8 mouse cellular contexts compared by ENCODE assay signal in genomic region chr5:140208743-140209409, GRCm38 (mm10).
DNase-seq lines count a peak whose midpoint lies in the region; ATAC-seq and TF ChIP-seq lines count a peak whose summit lies in the region.

No protein-coding gene starts in this region.

- H3K4me2 ChIP-seq in heart, embryonic 11.5 days = peak overlapping the region; percentile 50
- peak overlapping the region; percentile 12; the same call in 1 of the 2 replicates for H3K4me2 ChIP-seq in kidney, embryonic 14.5 days (replicated peaks; ENCODE audit: low read depth, low read length)
- peak overlapping the region; percentile 64 for H3K4me2 ChIP-seq in liver, embryonic 14.5 days (ENCODE audit: low read depth)

- H3K4me3 ChIP-seq in heart, embryonic 11.5 days (ENCODE audit: low read depth, low read length) = no peak overlapping the region
- H3K4me3 ChIP-seq in kidney, embryonic 14.5 days (ENCODE audit: low read length) = no peak overlapping the region
- peak overlapping the region in 1 of 2 experiments; percentile 16; a peak in 1 of 4 replicates for H3K4me3 ChIP-seq in liver, embryonic 14.5 days (ENCODE audit: insufficient read depth in 1 of 2, low read depth in 2 of 2, low read length in 2 of 2)

- H3K9me3 ChIP-seq in heart, embryonic 11.5 days (replicated peaks; ENCODE audit: control insufficient read depth, low read length) = no peaks in the 10 kb centered on the region
- no peaks in the 10 kb centered on the region for H3K9me3 ChIP-seq in kidney, embryonic 14.5 days (ENCODE audit: control insufficient read depth, low read length)
- no peaks in the 10 kb centered on the region for H3K9me3 ChIP-seq in liver, embryonic 14.5 days (ENCODE audit: control insufficient read depth, low read length)

- DNase-seq in cerebellum, postnatal 10 days = peak; percentile 55 to 59
- no peak for DNase-seq in cerebellum, adult 18-20 months
- DNase-seq in embryo, embryonic 9.5 days (ENCODE audit: extremely low spot score) = peak; percentile 38
- peak; percentile 66 to 75 (median 69) for DNase-seq in liver, embryonic 14.5 days (ENCODE audit: low read depth in 3 of 3, low spot score in 3 of 3)
- DNase-seq in naive thymus-derived CD4-positive, alpha-beta T cell, adult 2 months (ENCODE audit: low read depth) = peak; percentile 84
- DNase-seq in thymus, adult 18-20 months = peak; percentile 90 to 94

- H3K36me3 ChIP-seq in heart, embryonic 11.5 days (ENCODE audit: control insufficient read depth, insufficient read depth, low read length) = no peaks in the 10 kb centered on the region
- no peaks in the 10 kb centered on the region for H3K36me3 ChIP-seq in kidney, embryonic 14.5 days (ENCODE audit: control insufficient read depth, insufficient read depth, low read length)
- H3K36me3 ChIP-seq in liver, embryonic 14.5 days (replicated peaks; ENCODE audit: control insufficient read depth, insufficient read depth, low read depth) = no peaks in the 10 kb centered on the region

- peak; percentile 84 for ATAC-seq in heart, embryonic 11.5 days (replicated peaks; ENCODE audit: insufficient number of reproducible peaks, low FRiP score, low TSS enrichment)
- ATAC-seq in kidney, embryonic 14.5 days (ENCODE audit: low FRiP score, low TSS enrichment) = peak; percentile 86
- ATAC-seq in liver, embryonic 14.5 days (ENCODE audit: insufficient read depth) = peak; percentile 99

- no peaks in the 10 kb centered on the region for H3K27me3 ChIP-seq in heart, embryonic 11.5 days (ENCODE audit: control insufficient read depth, insufficient read depth, low read length)
- H3K27me3 ChIP-seq in kidney, embryonic 14.5 days (ENCODE audit: control insufficient read depth, insufficient read depth, low read length) = no peaks in the 10 kb centered on the region
- no peaks in the 10 kb centered on the region for H3K27me3 ChIP-seq in liver, embryonic 14.5 days (ENCODE audit: control insufficient read depth, insufficient read depth, low read length)

- H3K4me1 ChIP-seq in heart, embryonic 11.5 days (ENCODE audit: control insufficient read depth, insufficient read depth, low read length) = peaks cover 22% of the 10 kb centered on the region
- peaks cover 16% of the 10 kb centered on the region for H3K4me1 ChIP-seq in kidney, embryonic 14.5 days (ENCODE audit: control insufficient read depth, insufficient read depth, low read length)
- peaks cover 18 to 28% of the 10 kb centered on the region in 2 experiments for H3K4me1 ChIP-seq in liver, embryonic 14.5 days (replicated peaks; ENCODE audit: control insufficient read depth in 2 of 2, insufficient read depth in 2 of 2, low read length in 1 of 2)

- H3K9ac ChIP-seq in heart, embryonic 11.5 days (ENCODE audit: low read depth, low read length) = no peak overlapping the region
- H3K9ac ChIP-seq in kidney, embryonic 14.5 days (ENCODE audit: low read depth, low read length) = peak overlapping the region; percentile 0; the same call in 1 of the 2 replicates
- H3K9ac ChIP-seq in liver, embryonic 14.5 days (replicated peaks) = peak overlapping the region; percentile 53

- peak; percentile 78 for TF ChIP-seq EP300 in liver, embryonic 14.5 days (IDR thresholded peaks at IDR 0.05; ENCODE audit: low read depth)

- WGBS in heart, embryonic 11.5 days (ENCODE audit: insufficient replicate concordance) = 31% methylated on average over 19 of the region's 19 CpGs
- 22% methylated on average over 19 of the region's 19 CpGs for WGBS in kidney, embryonic 14.5 days
- WGBS in liver, embryonic 14.5 days (ENCODE audit: insufficient replicate concordance) = 7% methylated on average over 19 of the region's 19 CpGs

- H3K27ac ChIP-seq in heart, embryonic 11.5 days (ENCODE audit: low read depth, low read length) = peak overlapping the region; percentile 82
- peak overlapping the region; percentile 69 for H3K27ac ChIP-seq in kidney, embryonic 14.5 days (ENCODE audit: low read depth, low read length)
- H3K27ac ChIP-seq in liver, embryonic 14.5 days = peak overlapping the region; percentile 73

- peak; percentile 40 for TF ChIP-seq CTCF in liver, embryonic 14.5 days (IDR thresholded peaks at IDR 0.05; ENCODE audit: low read depth)

Comparison
In these comparisons a context has a peak if more than half of its experiments do, and no peak if none do; other contexts are left out.
1. DNase-seq: peak in cerebellum, postnatal 10 days (2 of 2), embryo, embryonic 9.5 days (single experiment), liver, embryonic 14.5 days (3 of 3), naive thymus-derived CD4-positive, alpha-beta T cell, adult 2 months (single experiment) and thymus, adult 18-20 months (2 of 2); none in cerebellum, adult 18-20 months (0 of 2).
2. H3K4me2 ChIP-seq: peak in every context shown above with its lines; median percentile 64 in liver, embryonic 14.5 days; 50 in heart, embryonic 11.5 days; 12 in kidney, embryonic 14.5 days.
3. Peak in every context shown above with its lines, with median percentiles within 50 percentile points of each other: ATAC-seq and H3K27ac ChIP-seq.